Mouse (Mus musculus) midbrain, postnatal 0 days (tissue): ENCODE data around the gene Mad2l1. TPM values are rescaled to one million over a fixed set of nuclear protein-coding genes. Genes with fewer than 3 reads are reported as not detected.

Experiments used
- ATAC-seq: fragments of 200-750 bp; cut with Nextera tagmentation; 2 replicates; pipeline ENCODE4 v1.8.0; 2017; ENCODE audit warnings: moderate number of reproducible peaks, mild to moderate bottlenecking, moderate TSS enrichment, moderate library complexity; ENCODE audit not compliant: low FRiP score
- DNase-seq: peaks from one replicate; pipeline ENCODE4 v3.0.0-alpha.2; 2015; ENCODE audit warnings: low spot score
- H3K27ac ChIP-seq: fragments of 300-500 bp; sonication (generic); 2 replicates; pipeline ENCODE4 v1.5.1; 2014; ENCODE audit warnings: low read depth, mild to moderate bottlenecking, low read length, mixed read lengths
- H3K27me3 ChIP-seq: fragments of 300-500 bp; sonication (generic); 2 replicates; pipeline ENCODE4 v1.6.1; 2014; ENCODE audit warnings: low read length, control low read depth, mixed read lengths; ENCODE audit not compliant: insufficient read depth
- H3K36me3 ChIP-seq: fragments of 300-500 bp; sonication (generic); 2 replicates; pipeline ENCODE4 v1.6.1; 2014; ENCODE audit warnings: low read length, control low read depth, mixed read lengths; ENCODE audit not compliant: insufficient read depth
- H3K4me1 ChIP-seq: fragments of 300-500 bp; sonication (generic); 2 replicates; pipeline ENCODE4 v1.6.1; 2014; ENCODE audit warnings: mild to moderate bottlenecking, control low read depth, antibody characterized with exemption, low read length, mixed read lengths; ENCODE audit not compliant: insufficient read depth
- H3K4me2 ChIP-seq: fragments of 300-500 bp; sonication (generic); 2 replicates; pipeline ENCODE4 v1.6.1; 2014; ENCODE audit warnings: low read depth, mild to moderate bottlenecking, low read length, mixed read lengths; ENCODE audit not compliant: poor library complexity, severe bottlenecking
- H3K4me3 ChIP-seq: fragments of 300-500 bp; sonication (generic); 2 replicates; pipeline ENCODE4 v1.5.1; 2014; ENCODE audit warnings: low read depth, mild to moderate bottlenecking, low read length, moderate library complexity
- H3K9ac ChIP-seq: fragments of 300-500 bp; sonication (generic); replicated peaks from 2 replicates; pipeline ENCODE4 v1.6.1; 2014; ENCODE audit warnings: mild to moderate bottlenecking, low read length, moderate library complexity, mixed read lengths; ENCODE audit not compliant: poor library complexity, severe bottlenecking
- H3K9me3 ChIP-seq: fragments of 300-500 bp; sonication (generic); 2 replicates; pipeline ENCODE4 v1.6.1; 2016; ENCODE audit warnings: low read length, control low read depth
- CTCF ChIP-seq: IDR thresholded peaks from 2 replicates; pipeline ENCODE4 v1.5.1; 2016; ENCODE audit warnings: antibody characterized with exemption, mild to moderate bottlenecking
- WGBS: fragments of 180-500 bp; shearing (Covaris S2); extraction: QIAGEN DNeasy Blood & Tissue Kit; methylation state at CpG from one replicate; pipeline ENCODE4 v1.1.7; 2014; 5-methylcytosine and 5-hydroxymethylcytosine counted together
- polyA plus RNA-seq: library from polyadenylated mRNA; unstranded; fragments of >200 nt; fragmentation: Nextera tagmentation; extraction: Ambion mirVana; gene quantifications from 2 replicates; pipeline ENCODE4 v1.2.1, GENCODE M21; 2015
- total RNA-seq: library from RNA; depleted of rRNA; stranded (reverse); fragments of >200 nt; gene quantifications from 2 replicates; pipeline ENCODE4 v1.2.3, GENCODE M21; 2014; rRNA removed

Gene Mad2l1
- total and polyA plus RNA-seq, 2 experiments from 2014 or later: 6.8 to 11.6 TPM

- H3K4me3 ChIP-seq: peak overlapping the region; percentile 82
- WGBS: 18% methylated on average over 7 of the region's 7 CpGs
- H3K9ac ChIP-seq: peak overlapping the region; percentile 64
- H3K27ac ChIP-seq: no peak overlapping the region; the same call in 1 of the 2 replicates
- no peak for ATAC-seq
- peaks cover 9% of the 10 kb centered on the region; the same call in 1 of the 2 replicates for H3K4me1 ChIP-seq
- no peak for DNase-seq
- H3K36me3 ChIP-seq: no peaks in the 10 kb centered on the region
- H3K4me2 ChIP-seq: peak overlapping the region; percentile 91
- no peaks in the 10 kb centered on the region for H3K27me3 ChIP-seq
- H3K9me3 ChIP-seq: no peaks in the 10 kb centered on the region
- no peak for TF ChIP-seq CTCF
Observed at GRCm38 (mm10) chr6:66535966-66536365, 776 bp downstream of the Mad2l1 start.

- Histone ChIP-seq H3K4me2 (no peak within 1 kb of the TSS), H3K4me3 (no peak within 1 kb of the TSS), H3K36me3 (no peaks in the 10 kb centered on the region), H3K27ac (no peak within 1 kb of the TSS), H3K9ac (no peak within 1 kb of the TSS), H3K9me3 (no peaks in the 10 kb centered on the region), H3K27me3 (no peaks in the 10 kb centered on the region), H3K4me1 (no peaks in the 10 kb centered on the region)
- 70% methylated on average over 1 of the region's 1 CpGs for WGBS
- no peak for TF ChIP-seq CTCF
- no peak for DNase-seq
- ATAC-seq: no peak
Observed at GRCm38 (mm10) chr6:66559996-66560395, 24.8 kb downstream of the Mad2l1 start, which contains the start of gene Vmn1r32. Gene Vmn1r32, minus strand, starts transcription at chr6:66560096.

GRCm38 (mm10) chr6:66595804-66596203 is 60.6 kb downstream of the Mad2l1 start:
- Histone ChIP-seq H3K9ac (no peak overlapping the region), H3K9me3 (no peaks in the 10 kb centered on the region), H3K4me2 (no peak overlapping the region), H3K36me3 (no peaks in the 10 kb centered on the region), H3K4me1 (no peaks in the 10 kb centered on the region), H3K27me3 (no peaks in the 10 kb centered on the region), H3K27ac (no peak overlapping the region), H3K4me3 (no peak overlapping the region)
- no peak for DNase-seq
- ATAC-seq: no peak
- TF ChIP-seq CTCF: no peak

Other genes starting within 250 kb of the Mad2l1 start
- 0.22 TPM in 1 of 2 replicates, not detected in the other for gene Vmn1r32, start 24.7 kb downstream of the Mad2l1 start, total RNA-seq
- gene Vmn1r32, start 24.7 kb downstream of the Mad2l1 start, polyA plus RNA-seq: not detected in 2 replicates
- not detected in 2 replicates for gene Vmn1r33, start 82.9 kb downstream of the Mad2l1 start, total RNA-seq
- not detected in 2 replicates for gene Vmn1r33, start 82.9 kb downstream of the Mad2l1 start, polyA plus RNA-seq
- gene Vmn1r34, start 108.5 kb downstream of the Mad2l1 start, total RNA-seq: not detected in 2 replicates
- not detected in 2 replicates for gene Vmn1r34, start 108.5 kb downstream of the Mad2l1 start, polyA plus RNA-seq
- gene Vmn1r35, start 150.5 kb downstream of the Mad2l1 start, total RNA-seq: not detected in 2 replicates
- not detected in 2 replicates for gene Vmn1r35, start 150.5 kb downstream of the Mad2l1 start, polyA plus RNA-seq
- gene Vmn1r36, start 183.8 kb downstream of the Mad2l1 start, total RNA-seq: not detected in 2 replicates
- gene Vmn1r36, start 183.8 kb downstream of the Mad2l1 start, polyA plus RNA-seq: not detected in 2 replicates
- not detected in 2 replicates for gene Vmn1r37, start 194.0 kb downstream of the Mad2l1 start, total RNA-seq
- not detected in 2 replicates for gene Vmn1r37, start 194.0 kb downstream of the Mad2l1 start, polyA plus RNA-seq
- gene Vmn1r38, start 247.2 kb downstream of the Mad2l1 start, total RNA-seq: not detected in 2 replicates
- gene Vmn1r38, start 247.2 kb downstream of the Mad2l1 start, polyA plus RNA-seq: not detected in 2 replicates